Mouse (Mus musculus) bone marrow, adult 2 months (tissue): ENCODE results near the gene Fam160a1.

Experiments
- CTCF ChIP-seq: fragments of 200-500 bp; IDR thresholded peaks from 2 replicates; pipeline ENCODE4 v1.5.1; 2011; ENCODE audit warnings: low read length, control low read depth; ENCODE audit not compliant: control insufficient read depth, insufficient read depth
- POLR2A ChIP-seq: fragments of 200-500 bp; IDR thresholded peaks from 2 replicates; pipeline ENCODE4 v1.6.1; 2011; ENCODE audit warnings: low read depth, mild to moderate bottlenecking, control low read depth, low read length, borderline replicate concordance; ENCODE audit not compliant: control insufficient read depth

DNA sequence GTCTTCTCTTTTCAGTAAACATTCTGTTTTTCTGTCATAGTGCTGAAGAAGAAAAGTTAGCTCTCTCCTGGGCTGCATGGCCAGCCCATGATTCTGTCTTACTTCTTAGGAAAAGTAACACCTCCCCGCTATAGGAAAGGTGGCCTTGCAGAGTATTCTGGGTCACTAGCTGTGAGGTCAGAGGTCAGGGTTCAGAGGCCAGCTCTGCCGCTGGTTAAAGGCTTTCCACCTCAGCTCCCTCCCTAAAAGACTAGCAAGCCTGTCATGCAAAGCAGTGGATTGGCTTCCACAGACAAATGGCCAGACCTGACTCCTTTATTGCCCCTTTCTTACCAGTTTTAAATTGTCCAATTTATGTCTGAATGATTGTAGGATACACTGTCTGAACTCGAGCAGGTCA, 46.9 kb upstream of the Fam160a1 start:
- no peak for TF ChIP-seq CTCF
- no peak for TF ChIP-seq POLR2A
